In genomic region chr5:116457791-116458190, GRCm38 (mm10) we compare ENCODE assay signal across 19 mouse cellular contexts. TPM values are rescaled to one million over a fixed set of nuclear protein-coding genes. Genes with fewer than 3 reads are reported as not detected.
"Had no signal": no experiment of that assay in that cellular context is flagged by ENCODE, and none has a peak within 500 bp of the region (broad histone marks: within the 10 kb centered on the region; RNA-seq: fewer than 3 reads in every experiment).

No protein-coding gene starts in this region.

- H3K9ac ChIP-seq: lung, embryonic 14.5 days; midbrain, embryonic 12.5 days; neural tube, embryonic 12.5 days; neural tube, embryonic 15.5 days had no signal

- DNase-seq: lung, adult 18-20 months; lung, embryonic 14.5 days; lung, postnatal 10 days; lung, postnatal 4 days; right cerebral cortex, adult 18-20 months; right cerebral cortex, postnatal 25 days; right cerebral cortex, postnatal 4 days; spleen, adult 18-20 months; thymus, adult 18-20 months; thymus, postnatal 14 days; thymus, postnatal 36 days had no signal

- H3K4me2 ChIP-seq: neural tube, embryonic 12.5 days; neural tube, embryonic 15.5 days had no signal

- H3K4me3 ChIP-seq: midbrain, embryonic 10.5 days; midbrain, embryonic 12.5 days; myocyte; neural tube, embryonic 12.5 days; neural tube, embryonic 15.5 days had no signal

- H3K27ac ChIP-seq: midbrain, embryonic 10.5 days; neural tube, embryonic 12.5 days; neural tube, embryonic 15.5 days had no signal

- H3K9me3 ChIP-seq: midbrain, embryonic 10.5 days; midbrain, embryonic 12.5 days; neural tube, embryonic 12.5 days; neural tube, embryonic 15.5 days had no signal

- H3K27me3 ChIP-seq: midbrain, embryonic 12.5 days; neural tube, embryonic 12.5 days; neural tube, embryonic 15.5 days had no signal

- H3K36me3 ChIP-seq: neural tube, embryonic 15.5 days had no signal

- ATAC-seq: midbrain, embryonic 16.5 days had no signal

RNA-seq across cellular contexts. Expression of gene Hspb8, which starts 35.1 kb away (rescaled TPM):
- total RNA-seq: megakaryocyte, adult 5-6 weeks; megakaryocyte-erythroid progenitor cell, adult 5-6 weeks had no signal
